Mouse (Mus musculus) left cerebral cortex, postnatal 25 days (tissue): ENCODE measurements around the gene Abhd14b. TPM values are rescaled to one million over a fixed set of nuclear protein-coding genes. Genes with fewer than 3 reads are reported as not detected.

ENCODE experiments used
- DNase-seq, 2 experiments: peaks; one replicate each; pipeline ENCODE4 v3.0.0; 2022; ENCODE audit warnings: low spot score in 2 of 2, mixed read lengths in 1 of 2
- intact Hi-C: fragments of 180-260 bp; cut with DNase I; formaldehyde crosslinking; loops from one replicate; pipeline ENCODE4 v1.15.1; 2025
- total RNA-seq, 2 experiments: library from RNA; stranded (reverse); gene quantifications; 2 replicates each; pipeline ENCODE4 v1.2.3; 2021

Abhd14b gene
- 1 to 10 TPM; 8.3 to 9.7 TPM for total RNA-seq

GRCm38 (mm10) chr9:106447348-106447747, at the start of gene Abhd14b, which contains the start of gene Abhd14a:
Gene Abhd14b (plus strand): TSS chr9:106447459.
Gene Abhd14a (minus strand): TSS chr9:106447678.
- DNase-seq = peak; percentile 92 to 96
- intact Hi-C loops = no loop called here

GRCm38 (mm10) chr9:106397733-106398132, 49.5 kb upstream of the Abhd14b start:
- no peak for DNase-seq
- intact Hi-C loops = no loop called here

- intact Hi-C loops = no loop called here
- no peak for DNase-seq
Measured at GRCm38 (mm10) chr9:106398667-106399311, 48.5 kb upstream of the Abhd14b start.

- no peak for DNase-seq
- intact Hi-C loops = no loop called here
Measured at GRCm38 (mm10) chr9:106399808-106400207, 47.5 kb upstream of the Abhd14b start.

- intact Hi-C loops = loop anchor here (2.0 kb wide), 1 partner anchor 29 kb away; no protein-coding TSS in a partner anchor
- no peak for DNase-seq
Measured at GRCm38 (mm10) chr9:106402149-106402548, 45.1 kb upstream of the Abhd14b start.

- intact Hi-C loops = loop anchor here (2.0 kb wide), 1 partner anchor 30 kb away; no protein-coding TSS in a partner anchor
- peak; percentile 46 to 88 for DNase-seq
Measured at GRCm38 (mm10) chr9:106402607-106403375, 44.5 kb upstream of the Abhd14b start.

GRCm38 (mm10) chr9:106405275-106405674, 42.0 kb upstream of the Abhd14b start:
- DNase-seq = no peak
- intact Hi-C loops = no loop called here

GRCm38 (mm10) chr9:106406443-106407078, 40.7 kb upstream of the Abhd14b start:
- intact Hi-C loops = loop anchor here (1.0 kb wide), 1 partner anchor 106 kb away; no protein-coding TSS in a partner anchor

GRCm38 (mm10) chr9:106409096-106409495, 38.2 kb upstream of the Abhd14b start:
- intact Hi-C loops = no loop called here
- DNase-seq = no peak

More at GRCm38 (mm10) chr9:106406443-106407078, 40.7 kb upstream of the Abhd14b start:
- peak in 1 of 2 experiments; percentile 78 for DNase-seq

GRCm38 (mm10) chr9:106410086-106410650, 37.1 kb upstream of the Abhd14b start:
- DNase-seq = no peak
- intact Hi-C loops = no loop called here

GRCm38 (mm10) chr9:106411091-106411594, 36.1 kb upstream of the Abhd14b start:
- intact Hi-C loops = no loop called here
- peak; percentile 50 to 86 for DNase-seq

GRCm38 (mm10) chr9:106411729-106412128, 35.5 kb upstream of the Abhd14b start:
- intact Hi-C loops = no loop called here
- no peak for DNase-seq

GRCm38 (mm10) chr9:106412210-106412609, 35.0 kb upstream of the Abhd14b start:
- DNase-seq = no peak
- intact Hi-C loops = no loop called here

GRCm38 (mm10) chr9:106413606-106414005, 33.7 kb upstream of the Abhd14b start:
- intact Hi-C loops = no loop called here
- DNase-seq = no peak

- DNase-seq = peak in 1 of 2 experiments; percentile 78
- intact Hi-C loops = no loop called here
Measured at GRCm38 (mm10) chr9:106416826-106417225, 30.4 kb upstream of the Abhd14b start.

GRCm38 (mm10) chr9:106417841-106418625, 29.2 kb upstream of the Abhd14b start:
- intact Hi-C loops = loop anchor here (1.0 to 2.0 kb wide), 4 partner anchors 48 to 128 kb away; no protein-coding TSS in a partner anchor
- DNase-seq = peak; percentile 93 to 99

GRCm38 (mm10) chr9:106420608-106421007, 26.7 kb upstream of the Abhd14b start:
- intact Hi-C loops = loop anchor here (1.0 to 10.0 kb wide), 3 partner anchors 114 to 206 kb away; no protein-coding TSS in a partner anchor
- no peak for DNase-seq

- no peak for DNase-seq
- intact Hi-C loops = loop anchor here (1.0 to 10.0 kb wide), 3 partner anchors 115 to 206 kb away; no protein-coding TSS in a partner anchor
Measured at GRCm38 (mm10) chr9:106421033-106421864, 26.0 kb upstream of the Abhd14b start.
